Mouse (Mus musculus) forebrain, embryonic 16.5 days (tissue): ENCODE results near the gene Rpl4. TPM values are rescaled to one million over a fixed set of nuclear protein-coding genes. Genes with fewer than 3 reads are reported as not detected.
"Not testable (repeated sequence)": the region's sequence is repeated elsewhere in the genome, so short reads cannot be mapped to it uniquely, and the experiment has no call there.

Source experiments
- ATAC-seq: fragments of 200-750 bp; cut with Nextera tagmentation; 2 replicates; pipeline ENCODE4 v1.8.0; 2017; ENCODE audit warnings: mild to moderate bottlenecking, moderate library complexity
- H3K27ac ChIP-seq: fragments of 300-500 bp; sonication (generic); 2 replicates; pipeline ENCODE4 v1.5.1; 2014; ENCODE audit warnings: low read length, control low read depth
- H3K27me3 ChIP-seq: fragments of 300-500 bp; sonication (generic); replicated peaks from 2 replicates; pipeline ENCODE4 v1.6.1; 2014; ENCODE audit warnings: low read length; ENCODE audit not compliant: control insufficient read depth, insufficient read depth
- H3K36me3 ChIP-seq: fragments of 300-500 bp; sonication (generic); 2 replicates; pipeline ENCODE4 v1.6.1; 2014; ENCODE audit not compliant: control insufficient read depth, insufficient read depth
- H3K4me1 ChIP-seq: fragments of 300-500 bp; sonication (generic); replicated peaks from 2 replicates; pipeline ENCODE4 v1.6.1; 2014; ENCODE audit warnings: low read length; ENCODE audit not compliant: control insufficient read depth, insufficient read depth
- H3K4me2 ChIP-seq: fragments of 300-500 bp; sonication (generic); 2 replicates; pipeline ENCODE4 v1.6.1; 2014; ENCODE audit warnings: mild to moderate bottlenecking, low read length, control low read depth
- H3K4me3 ChIP-seq: fragments of 300-500 bp; sonication (generic); replicated peaks from 2 replicates; pipeline ENCODE4 v1.5.1; 2014; ENCODE audit warnings: mild to moderate bottlenecking, low read length, control low read depth
- H3K9ac ChIP-seq: fragments of 300-500 bp; sonication (generic); replicated peaks from 2 replicates; pipeline ENCODE4 v1.6.1; 2014; ENCODE audit warnings: low read depth, low read length, control low read depth
- H3K9me3 ChIP-seq: fragments of 300-500 bp; sonication (generic); 2 replicates; pipeline ENCODE4 v1.6.1; 2016; ENCODE audit warnings: low read length; ENCODE audit not compliant: control insufficient read depth
- WGBS: fragments of 180-500 bp; shearing (Covaris S2); extraction: QIAGEN DNeasy Blood & Tissue Kit; methylation state at CpG from one replicate; pipeline ENCODE4 v1.1.7; 2014; 5-methylcytosine and 5-hydroxymethylcytosine counted together
- polyA plus RNA-seq: library from polyadenylated mRNA; unstranded; fragments of >200 nt; fragmentation: Nextera tagmentation; extraction: Ambion mirVana; gene quantifications from 2 replicates; pipeline ENCODE4 v1.2.1, GENCODE M21; 2015

Rpl4 gene
- polyA plus RNA-seq, 1 experiment from 2014 or later, result 714 TPM

DNA sequence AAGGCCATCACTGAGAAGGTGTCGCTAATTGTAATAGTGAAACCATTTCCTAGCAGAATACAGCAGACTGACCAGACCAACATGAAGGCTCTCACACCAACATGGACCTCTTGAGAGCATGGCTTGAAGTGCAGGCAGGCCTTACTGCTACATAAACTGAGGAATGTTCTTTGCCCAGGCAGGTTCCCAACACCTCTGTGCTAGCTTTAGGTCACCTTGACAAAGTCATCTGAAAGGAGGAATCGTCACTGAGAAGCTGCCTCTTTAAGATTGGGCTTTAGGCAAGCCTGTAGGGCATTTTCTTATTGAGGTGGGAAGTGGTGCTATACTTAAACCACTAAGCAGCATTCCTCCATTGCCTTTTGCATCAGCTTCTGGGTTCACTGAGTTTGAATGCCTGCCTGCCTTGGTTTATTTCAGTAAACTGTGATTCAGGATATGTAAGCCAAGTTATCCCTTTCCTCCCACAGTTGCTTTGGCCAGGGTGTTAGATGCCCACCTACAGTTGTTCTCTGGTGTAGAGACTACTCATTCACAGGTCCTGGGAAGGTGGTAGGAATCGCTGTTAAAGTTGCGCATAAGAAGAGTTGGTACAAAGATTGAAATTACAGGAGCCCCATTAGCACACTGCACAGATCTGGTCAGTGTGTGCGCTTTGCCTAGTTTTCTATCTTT is 11.1 kb downstream of the Rpl4 start:
- H3K27ac ChIP-seq, result no peak overlapping the region
- H3K4me2 ChIP-seq, result no peak overlapping the region
- ATAC-seq, result no peak
- peaks cover 8% of the 10 kb centered on the region for H3K4me1 ChIP-seq
- H3K4me3 ChIP-seq, result no peak overlapping the region
- peaks cover 12% of the 10 kb centered on the region for H3K36me3 ChIP-seq
- H3K9me3 ChIP-seq, result no peaks in the 10 kb centered on the region
- no peaks in the 10 kb centered on the region for H3K27me3 ChIP-seq
- no peak overlapping the region for H3K9ac ChIP-seq
- 92% methylated on average over 5 of the region's 5 CpGs for WGBS

DNA sequence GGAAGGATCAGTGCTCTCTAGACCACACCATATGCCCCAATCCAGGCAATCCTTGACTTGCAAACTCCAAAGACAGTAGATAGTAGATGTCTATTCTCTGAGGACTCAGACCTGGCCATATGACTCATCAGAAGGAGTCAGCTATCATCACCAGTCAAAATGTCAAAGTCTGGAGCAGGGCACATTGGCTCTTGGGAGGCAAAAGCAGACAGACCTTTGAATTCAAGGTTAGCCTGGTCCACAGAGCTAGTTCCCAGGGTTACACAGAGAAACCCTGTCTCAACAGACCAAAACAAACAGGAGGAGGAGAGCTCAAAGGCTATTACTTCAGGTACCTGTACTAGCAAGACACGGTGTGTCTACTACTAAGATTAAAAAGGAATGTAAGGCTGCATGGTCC is 20.7 kb downstream of the Rpl4 start:
- Histone ChIP-seq H3K36me3 (no peaks in the 10 kb centered on the region), H3K27ac (no peak overlapping the region), H3K4me2 (no peak overlapping the region), H3K27me3 (no peaks in the 10 kb centered on the region), H3K4me1 (no peaks in the 10 kb centered on the region), H3K9ac (no peak overlapping the region), H3K4me3 (no peak overlapping the region), H3K9me3 (no peaks in the 10 kb centered on the region)
- ATAC-seq, result no peak
- WGBS, result 100% methylated on average over 1 of the region's 1 CpGs

DNA sequence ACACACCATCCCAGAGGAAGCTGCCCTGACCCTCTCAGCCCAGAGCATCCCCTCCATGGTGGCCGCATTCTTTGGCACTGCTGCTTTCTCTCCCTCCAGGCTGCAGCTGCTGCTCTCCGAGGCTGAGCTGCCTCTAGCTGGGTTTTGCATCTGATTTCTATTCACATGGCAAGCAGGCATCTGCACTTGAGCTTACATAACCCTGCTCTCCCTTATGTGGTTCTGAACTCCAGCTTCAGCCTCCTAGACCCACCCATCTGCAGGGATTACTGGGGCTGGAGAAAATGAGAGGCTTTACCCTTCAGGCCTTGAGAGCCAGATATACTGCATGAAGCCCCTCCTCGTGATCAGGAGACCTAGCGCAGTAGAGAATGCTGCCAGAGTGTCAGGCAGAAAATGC is 22.4 kb downstream of the Rpl4 start:
- Histone ChIP-seq H3K4me1 (no peaks in the 10 kb centered on the region), H3K27me3 (no peaks in the 10 kb centered on the region), H3K9me3 (no peaks in the 10 kb centered on the region), H3K36me3 (no peaks in the 10 kb centered on the region), H3K4me3 (no peak overlapping the region), H3K27ac (no peak overlapping the region), H3K9ac (no peak overlapping the region), H3K4me2 (no peak overlapping the region)
- no peak for ATAC-seq
- 73% methylated on average over 4 of the region's 4 CpGs for WGBS

DNA sequence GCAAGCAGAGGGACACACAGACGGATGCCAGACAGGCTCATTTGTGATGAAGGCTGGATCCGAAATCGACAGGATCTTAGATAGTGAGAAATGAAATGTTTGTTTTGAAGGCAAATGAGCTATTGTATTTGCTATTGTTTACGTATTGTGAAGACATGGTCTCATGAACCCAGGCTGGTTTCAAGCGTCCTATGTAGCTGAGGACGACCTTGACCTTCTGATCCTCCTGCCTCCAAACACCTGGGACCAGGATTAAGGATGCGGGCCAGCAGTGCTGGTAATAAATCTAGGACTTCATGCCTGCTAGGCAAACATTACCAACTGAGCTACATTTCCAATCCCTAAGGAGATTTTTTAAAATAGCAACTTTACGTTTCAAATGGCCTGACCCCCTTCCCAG is 24.3 kb downstream of the Rpl4 start:
- 96% methylated on average over 8 of the region's 8 CpGs for WGBS
- no peaks in the 10 kb centered on the region for H3K36me3 ChIP-seq
- H3K9ac ChIP-seq, result no peak overlapping the region
- ATAC-seq, result no peak
- H3K27ac ChIP-seq, result no peak overlapping the region
- no peaks in the 10 kb centered on the region for H3K27me3 ChIP-seq
- H3K4me3 ChIP-seq, result no peak overlapping the region
- no peak overlapping the region for H3K4me2 ChIP-seq
- H3K9me3 ChIP-seq, result no peaks in the 10 kb centered on the region
- no peaks in the 10 kb centered on the region for H3K4me1 ChIP-seq

DNA sequence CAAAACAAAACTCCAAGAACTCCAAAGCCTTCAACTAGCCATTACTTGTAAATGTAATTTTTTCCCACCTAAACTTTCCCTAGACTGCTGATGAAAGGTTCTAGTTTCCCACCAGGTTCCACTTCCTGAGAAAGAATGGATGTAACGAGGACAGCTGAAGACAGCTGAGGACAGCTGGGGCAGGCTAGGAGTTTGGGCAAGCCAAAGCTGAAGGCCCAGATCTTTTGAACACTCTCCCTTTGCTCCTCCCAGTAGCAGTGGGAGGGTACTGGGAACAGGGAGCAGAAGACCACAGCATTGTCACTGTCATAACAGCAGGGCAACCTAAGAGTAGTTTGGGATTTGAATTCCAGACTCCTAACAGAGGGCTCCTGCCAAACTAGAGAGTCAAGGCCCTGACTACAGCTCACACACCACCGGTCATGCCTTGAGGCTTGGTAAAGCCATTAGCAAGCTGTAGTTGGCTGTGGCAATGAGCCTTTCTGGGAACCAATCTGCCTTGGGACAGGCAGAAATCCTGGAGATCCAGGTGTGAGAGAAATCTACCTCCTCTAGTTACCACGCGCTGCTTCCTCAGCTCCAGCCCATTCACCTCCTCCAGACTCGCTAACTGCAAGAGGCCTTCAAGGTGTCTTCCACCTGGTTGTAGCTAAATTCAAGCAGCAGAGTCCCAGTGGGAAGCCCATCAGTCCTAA is 25.0 kb downstream of the Rpl4 start:
- Histone ChIP-seq H3K9ac (no peak overlapping the region), H3K4me3 (no peak overlapping the region), H3K9me3 (no peaks in the 10 kb centered on the region), H3K27me3 (no peaks in the 10 kb centered on the region), H3K27ac (no peak overlapping the region), H3K4me1 (no peaks in the 10 kb centered on the region), H3K36me3 (no peaks in the 10 kb centered on the region), H3K4me2 (no peak overlapping the region)
- no peak for ATAC-seq
- WGBS, result 96% methylated on average over 5 of the region's 5 CpGs

DNA sequence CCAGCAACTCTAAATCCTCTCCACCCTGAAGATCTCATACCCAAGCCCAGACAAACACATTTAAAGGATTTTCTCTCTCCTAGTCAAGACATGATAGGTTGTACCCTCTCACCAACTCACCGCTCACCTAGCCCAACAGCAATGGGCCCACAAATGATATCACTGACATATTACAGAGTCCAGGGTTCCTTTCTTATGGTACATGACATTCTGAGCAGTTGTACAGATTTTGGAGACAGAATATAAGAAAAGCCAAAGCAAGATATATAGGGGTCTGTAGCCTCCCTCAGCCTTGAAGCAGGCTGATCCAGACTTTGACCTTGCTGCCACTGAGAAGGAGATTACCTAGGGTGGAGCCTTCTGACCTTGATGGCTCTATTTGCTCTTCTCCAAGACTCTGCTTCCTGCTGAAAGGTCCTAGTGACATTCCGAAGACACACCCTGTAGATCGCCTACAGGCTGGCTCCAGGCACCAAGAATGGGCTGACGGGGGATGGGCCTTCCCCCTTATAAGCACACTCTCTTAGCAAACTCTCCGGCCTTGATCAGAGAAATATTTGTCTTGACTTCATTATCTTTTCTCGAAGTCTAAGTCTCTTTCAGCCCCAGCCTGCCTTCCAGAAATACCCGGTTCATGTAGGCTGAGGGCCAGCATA is 25.7 kb downstream of the Rpl4 start:
- H3K4me3 ChIP-seq, H3K36me3 ChIP-seq, H3K9me3 ChIP-seq, H3K4me2 ChIP-seq, H3K9ac ChIP-seq, H3K27ac ChIP-seq, ATAC-seq, H3K27me3 ChIP-seq, H3K4me1 ChIP-seq: not testable (repeated sequence)
- 93% methylated on average over 7 of the region's 7 CpGs for WGBS

DNA sequence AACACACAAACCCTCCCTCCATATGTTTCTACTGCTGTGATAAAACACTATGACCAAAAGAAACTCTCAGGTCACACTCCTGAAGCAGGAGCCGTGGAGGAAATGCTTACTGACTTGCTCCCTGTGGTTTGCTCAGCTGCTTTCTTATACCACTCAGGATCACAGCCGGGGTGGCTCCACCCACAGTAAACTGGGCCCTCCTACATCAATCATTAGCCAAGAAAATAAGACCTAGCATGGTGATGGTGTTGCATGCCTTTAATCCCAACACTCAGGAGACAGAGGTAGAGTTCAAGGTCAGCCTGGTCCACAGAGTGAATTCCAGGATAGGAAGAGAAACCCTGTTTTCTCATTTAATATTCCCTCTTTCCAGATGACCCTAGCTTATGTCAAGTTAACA is 26.7 kb downstream of the Rpl4 start:
- no peak overlapping the region for H3K9ac ChIP-seq
- 0 out of 2 replicates have a peak, but pooled peaks cover 2% of the 10 kb centered on the region for H3K36me3 ChIP-seq
- H3K9me3 ChIP-seq, result no peaks in the 10 kb centered on the region
- H3K4me2 ChIP-seq, result no peak overlapping the region
- no peak overlapping the region for H3K4me3 ChIP-seq
- H3K4me1 ChIP-seq, result no peaks in the 10 kb centered on the region
- no peak for ATAC-seq
- 74% methylated on average over 2 of the region's 2 CpGs for WGBS
- H3K27me3 ChIP-seq, result no peaks in the 10 kb centered on the region
- H3K27ac ChIP-seq, result no peak overlapping the region

DNA sequence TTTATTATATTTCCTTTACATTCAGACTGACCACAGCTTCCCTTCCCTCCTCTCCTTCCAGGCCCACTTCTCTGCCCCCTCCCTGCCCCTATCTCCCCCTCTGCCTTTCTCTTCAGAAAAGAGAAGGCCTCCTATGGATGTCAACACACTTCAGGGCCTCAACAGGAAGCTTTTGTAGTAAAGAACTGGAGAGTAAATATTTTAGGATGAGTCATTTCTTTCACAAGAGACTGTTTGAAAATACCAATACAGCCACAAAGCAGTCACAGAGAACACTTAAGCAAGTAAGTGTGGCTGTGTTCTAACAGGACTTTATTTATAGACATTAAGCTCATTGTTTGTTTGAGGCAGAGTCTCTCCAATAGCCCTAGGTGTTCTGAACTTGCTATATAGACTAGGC is 29.2 kb downstream of the Rpl4 start:
- Histone ChIP-seq H3K27me3 (no peaks in the 10 kb centered on the region), H3K9ac (no peak overlapping the region), H3K4me2 (no peak overlapping the region), H3K36me3 (0 out of 2 replicates have a peak, but pooled peaks cover 2% of the 10 kb centered on the region), H3K4me1 (no peaks in the 10 kb centered on the region), H3K27ac (no peak overlapping the region), H3K9me3 (no peaks in the 10 kb centered on the region), H3K4me3 (no peak overlapping the region)
- no peak for ATAC-seq

DNA sequence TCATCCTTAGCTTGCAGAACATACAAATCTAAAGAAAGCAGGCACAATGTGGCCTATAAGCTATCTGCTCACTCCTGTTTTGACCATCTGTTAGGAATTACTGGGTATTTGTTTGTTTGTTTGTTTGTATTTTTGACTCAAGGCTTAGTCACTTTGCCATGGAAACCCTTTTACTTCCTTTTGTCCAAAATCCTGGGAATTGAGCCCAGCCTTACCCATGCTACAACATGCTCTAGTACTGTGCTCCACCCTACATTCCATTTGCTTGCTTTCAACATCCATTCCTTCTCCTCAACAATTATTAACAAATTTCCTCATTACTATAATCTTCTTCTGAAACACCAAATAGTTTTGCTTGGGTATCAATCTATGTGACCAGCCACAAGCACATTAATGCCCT is 29.7 kb downstream of the Rpl4 start:
- Histone ChIP-seq H3K9me3 (no peaks in the 10 kb centered on the region), H3K27me3 (no peaks in the 10 kb centered on the region), H3K4me2 (no peak overlapping the region), H3K36me3 (0 out of 2 replicates have a peak, but pooled peaks cover 2% of the 10 kb centered on the region), H3K4me1 (no peaks in the 10 kb centered on the region), H3K4me3 (no peak overlapping the region), H3K9ac (no peak overlapping the region), H3K27ac (no peak overlapping the region)
- ATAC-seq, result no peak
